In the genomic region with DNA sequence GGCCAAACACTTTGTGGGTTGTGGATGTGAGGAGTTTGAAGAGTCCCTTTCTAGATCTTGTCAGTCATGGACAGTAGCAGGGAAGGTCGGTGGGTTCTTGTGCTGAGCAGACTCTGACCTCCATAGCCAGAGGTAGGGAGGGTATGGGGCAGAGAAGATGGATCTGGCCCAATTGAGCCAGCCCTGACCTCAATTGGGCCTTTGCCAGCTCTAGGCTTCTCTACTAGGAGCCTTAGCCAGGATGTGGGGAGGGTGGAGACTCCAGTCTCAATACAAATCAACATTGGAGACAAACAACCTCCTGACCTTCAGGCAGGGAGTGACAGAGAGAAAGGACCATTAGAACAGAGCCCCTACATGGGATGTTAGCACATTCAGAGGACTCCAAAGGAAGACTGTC, we compare ENCODE assay signal across 8 mouse cellular contexts. TPM values are rescaled to one million over a fixed set of nuclear protein-coding genes. Genes with fewer than 3 reads are reported as not detected.
DNase-seq lines count a peak whose midpoint lies in the region; ATAC-seq and TF ChIP-seq lines count a peak whose summit lies in the region.

No protein-coding gene starts in this region.

- peaks cover 9% of the 10 kb centered on the region; the same call in 1 of the 2 replicates for H3K36me3 ChIP-seq in heart, adult 2 months (ENCODE audit: control insufficient read depth, insufficient read depth, low read length)
- no peaks in the 10 kb centered on the region for H3K36me3 ChIP-seq in lung, postnatal 0 days (ENCODE audit: insufficient read depth, low read length)

- H3K4me3 ChIP-seq in heart, adult 2 months = peak overlapping the region; percentile 70
- H3K4me3 ChIP-seq in lung, postnatal 0 days (ENCODE audit: low read depth, low read length) = peak overlapping the region; percentile 52

- WGBS in heart, adult 2 months = 8% methylated on average over 1 of the region's 1 CpGs
- 36% methylated on average over 1 of the region's 1 CpGs for WGBS in lung, postnatal 0 days

- peak overlapping the region; percentile 95 for H3K27ac ChIP-seq in heart, adult 2 months
- peak overlapping the region; percentile 86 for H3K27ac ChIP-seq in lung, postnatal 0 days (ENCODE audit: low read length)

- H3K9ac ChIP-seq in heart, adult 2 months (ENCODE audit: low read depth, low read length) = peak overlapping the region; percentile 68
- H3K9ac ChIP-seq in lung, postnatal 0 days (replicated peaks; ENCODE audit: low read depth) = peak overlapping the region; percentile 64

- peak overlapping the region; percentile 93 for H3K4me2 ChIP-seq in lung, postnatal 0 days (replicated peaks; ENCODE audit: low read depth, low read length)

- intact Hi-C loops in heart, adult 2 months (cut with DNase I) = no loop called here

- no peak for TF ChIP-seq EP300 in heart, adult 2 months (IDR thresholded peaks at IDR 0.05; ENCODE audit: insufficient read depth, low read depth, low read length)
- no peak for TF ChIP-seq EP300 in lung, postnatal 0 days (IDR thresholded peaks at IDR 0.05)

- DNase-seq in 3T3-L1 (ENCODE audit: low read depth, low spot score) = peak; percentile 39
- peak; percentile 63 for DNase-seq in adrenal gland, postnatal 10 days
- peak; percentile 65 to 66 for DNase-seq in heart, adult 2 months
- DNase-seq in kidney, adult 18-20 months = peak; percentile 55
- peak; percentile 58 for DNase-seq in lung, postnatal 0 days (ENCODE audit: low spot score)
- no peak for DNase-seq in frontal cortex, postnatal 25 days (ENCODE audit: low spot score in 2 of 2)
- no peak for DNase-seq in urinary bladder, adult 18-20 months (ENCODE audit: low spot score in 2 of 2)

- no peak for TF ChIP-seq CTCF in heart, adult 2 months (IDR thresholded peaks at IDR 0.05)
- TF ChIP-seq CTCF in lung, postnatal 0 days (IDR thresholded peaks at IDR 0.05) = no peak

- H3K9me3 ChIP-seq in lung, postnatal 0 days (ENCODE audit: low read length) = no peaks in the 10 kb centered on the region

- peaks cover 14% of the 10 kb centered on the region for H3K4me1 ChIP-seq in heart, adult 2 months (ENCODE audit: control insufficient read depth, insufficient read depth, low read length)
- peaks cover 13% of the 10 kb centered on the region; the same call in 1 of the 2 replicates for H3K4me1 ChIP-seq in lung, postnatal 0 days (ENCODE audit: insufficient read depth, low read depth, low read length)

- no peaks in the 10 kb centered on the region for H3K27me3 ChIP-seq in heart, adult 2 months (ENCODE audit: control insufficient read depth, insufficient read depth, low read length)
- H3K27me3 ChIP-seq in lung, postnatal 0 days (replicated peaks; ENCODE audit: insufficient read depth, low read length) = no peaks in the 10 kb centered on the region

- ATAC-seq in lung, postnatal 0 days = peak; percentile 46
- ATAC-seq in monocyte, adult 5-6 weeks (replicated peaks; ENCODE audit: insufficient number of reproducible peaks, low FRiP score, low TSS enrichment, poor library complexity, severe bottlenecking) = no peak

- TF ChIP-seq POLR2A in heart, adult 2 months (IDR thresholded peaks at IDR 0.05; ENCODE audit: insufficient read depth, low read depth, low read length) = no peak

- no peaks in the 10 kb centered on the region; the same call in 1 of the 2 replicates for H3K79me2 ChIP-seq in heart, adult 2 months (replicated peaks; ENCODE audit: control insufficient read depth, insufficient read depth, low read length)

RNA-seq across cellular contexts. Expression of a gene that starts 1.0 kb away (rescaled TPM):
- total RNA-seq in adrenal gland, postnatal 10 days (2021) = 10 to 100 TPM; 59.6 to 60.9 TPM
- total RNA-seq in heart, adult 2 months (2021) = 10 to 100 TPM; 28.3 to 29.6 TPM
- polyA plus RNA-seq in heart, adult 2 months (2012; rRNA removed) = 56.7 and 78.0 TPM in 2 replicates
- polyA plus RNA-seq in lung, postnatal 0 days (2015; fragmentation: Nextera tagmentation; extraction: Ambion mirVana) = 159 and 167 TPM in 2 replicates
- total RNA-seq in monocyte, adult 5-6 weeks (2017) = 111 to 176 TPM (median 141 TPM) in 3 replicates

RNA-seq across cellular contexts. Expression of a gene that starts 1.1 kb away (rescaled TPM):
- 100 to 1,000 TPM; 263 to 269 TPM for total RNA-seq in adrenal gland, postnatal 10 days (2021)
- total RNA-seq in heart, adult 2 months (2021) = 1,000 to 10,000 TPM in 1 of 2 experiments, 100 to 1,000 TPM in 1; 871 to 1,070 TPM
- 1,425 and 1,426 TPM in 2 replicates for polyA plus RNA-seq in heart, adult 2 months (2012; rRNA removed)
- polyA plus RNA-seq in lung, postnatal 0 days (2015; fragmentation: Nextera tagmentation; extraction: Ambion mirVana) = 289 and 309 TPM in 2 replicates
- 24.0 to 71.5 TPM (median 39.2 TPM) in 3 replicates for total RNA-seq in monocyte, adult 5-6 weeks (2017)

RNA-seq across cellular contexts. Expression of a gene that starts 5.9 kb away (rescaled TPM):
- total RNA-seq in adrenal gland, postnatal 10 days (2021) = 100 to 1,000 TPM; 101 to 108 TPM
- 10 to 100 TPM; 90.0 to 93.0 TPM for total RNA-seq in heart, adult 2 months (2021)
- polyA plus RNA-seq in heart, adult 2 months (2012; rRNA removed) = 30.4 and 51.4 TPM in 2 replicates
- polyA plus RNA-seq in lung, postnatal 0 days (2015; fragmentation: Nextera tagmentation; extraction: Ambion mirVana) = 85.8 and 87.8 TPM in 2 replicates
- total RNA-seq in monocyte, adult 5-6 weeks (2017) = 65.3 to 100 TPM (median 80.3 TPM) in 3 replicates

RNA-seq across cellular contexts. Expression of a gene that starts 11.4 kb away (rescaled TPM):
- under 1 TPM; 0.24 to 0.70 TPM for total RNA-seq in adrenal gland, postnatal 10 days (2021)
- total RNA-seq in heart, adult 2 months (2021) = under 1 TPM; 0.23 to 0.50 TPM
- 0.57 TPM in 1 of 2 replicates, not detected in the other for polyA plus RNA-seq in heart, adult 2 months (2012; rRNA removed)
- polyA plus RNA-seq in lung, postnatal 0 days (2015; fragmentation: Nextera tagmentation; extraction: Ambion mirVana) = 77.5 and 100 TPM in 2 replicates
- 3.0 TPM in 1 of 3 replicates, not detected in the others for total RNA-seq in monocyte, adult 5-6 weeks (2017)

RNA-seq across cellular contexts. Expression of a gene that starts 21.8 kb away (rescaled TPM):
- 10 to 100 TPM; 73.5 to 91.6 TPM for total RNA-seq in adrenal gland, postnatal 10 days (2021)
- 10 to 100 TPM; 65.5 to 69.6 TPM for total RNA-seq in heart, adult 2 months (2021)
- 75.2 and 98.3 TPM in 2 replicates for polyA plus RNA-seq in heart, adult 2 months (2012; rRNA removed)
- 368 and 387 TPM in 2 replicates for polyA plus RNA-seq in lung, postnatal 0 days (2015; fragmentation: Nextera tagmentation; extraction: Ambion mirVana)
- not detected in 3 replicates for total RNA-seq in monocyte, adult 5-6 weeks (2017)

Comparison
In these comparisons a context has a peak if more than half of its experiments do, and no peak if none do; other contexts are left out.
1. DNase-seq: peak in 3T3-L1 (single experiment), adrenal gland, postnatal 10 days (single experiment), heart, adult 2 months (2 of 2), kidney, adult 18-20 months (single experiment) and lung, postnatal 0 days (single experiment); none in frontal cortex, postnatal 25 days (0 of 2) and urinary bladder, adult 18-20 months (0 of 2).